Mouse (Mus musculus) T-helper 1 cell (primary cell): ENCODE results near the gene Arl4c.

ENCODE experiments used
- in situ Hi-C: fragments of 300-600 bp; cut with MboI, MseI; formaldehyde crosslinking; loops from one replicate; pipeline ENCODE4 v1.15.1; 2025; ENCODE audit warnings: high pct_unique_total_duplicates

Gene Arl4c

DNA sequence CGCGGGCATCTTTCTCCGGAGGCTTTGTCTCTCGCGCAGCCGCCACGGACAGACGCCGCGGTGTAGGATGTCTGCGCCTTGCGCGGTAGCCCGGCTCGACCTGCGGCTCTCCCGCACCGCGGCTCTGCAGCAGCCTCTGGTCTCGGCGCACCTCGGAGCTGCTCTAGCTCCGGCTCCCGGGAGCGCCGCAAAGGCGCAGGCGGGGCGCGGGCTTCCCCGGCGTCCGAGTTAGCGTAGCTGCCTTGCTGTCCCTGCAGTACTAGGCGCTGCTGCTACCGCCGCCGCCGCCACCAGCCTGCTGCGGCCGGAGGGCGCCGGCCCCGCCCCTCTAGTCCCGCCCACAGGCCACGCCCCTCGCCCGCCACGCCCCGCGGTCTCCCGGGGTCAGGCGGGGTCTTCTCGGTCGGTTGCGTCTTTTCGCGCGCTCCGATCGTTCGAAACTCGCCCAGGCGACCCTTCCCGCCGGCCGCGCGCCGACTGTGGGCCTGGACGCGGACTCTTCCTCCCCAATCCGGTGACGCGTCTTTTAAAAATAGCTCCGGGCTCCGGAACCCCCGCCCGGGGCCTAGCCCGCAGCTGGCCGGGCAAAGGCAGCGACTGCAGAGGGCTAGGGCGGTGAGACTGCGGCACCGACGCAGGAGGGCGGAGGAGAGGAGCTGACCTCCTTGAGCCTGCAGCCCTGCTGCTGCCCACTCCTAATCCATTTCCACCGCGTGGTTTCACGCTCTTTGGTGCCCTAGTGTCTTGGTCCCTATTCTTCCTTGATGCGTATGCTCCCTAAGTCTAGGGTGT, at the start of gene Arl4c:
TSS of gene Arl4c (minus strand) at position 352 of the 792 bp plus-strand sequence.
- in situ Hi-C loops = no loop called here

DNA sequence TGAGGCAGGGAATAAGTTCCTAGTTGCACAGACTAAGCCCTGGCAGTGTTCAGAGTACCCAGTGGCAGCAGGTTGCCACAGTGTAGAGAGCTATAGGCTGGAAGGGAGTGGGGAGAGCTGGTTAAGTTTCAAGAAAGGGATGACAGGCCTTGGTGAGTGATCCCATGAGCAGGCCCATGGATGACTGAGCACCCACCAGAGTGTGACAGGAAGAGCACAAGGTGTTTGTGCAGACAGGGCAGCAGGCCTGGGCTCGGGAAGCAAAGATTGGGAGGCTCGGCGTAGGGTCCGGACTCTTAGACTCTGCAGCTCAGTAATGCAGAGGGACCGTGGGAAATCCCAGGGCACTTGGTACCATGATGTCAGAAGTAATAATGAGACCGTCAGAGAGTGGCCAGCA, 49.3 kb upstream of the Arl4c start:
- in situ Hi-C loops = no loop called here

DNA sequence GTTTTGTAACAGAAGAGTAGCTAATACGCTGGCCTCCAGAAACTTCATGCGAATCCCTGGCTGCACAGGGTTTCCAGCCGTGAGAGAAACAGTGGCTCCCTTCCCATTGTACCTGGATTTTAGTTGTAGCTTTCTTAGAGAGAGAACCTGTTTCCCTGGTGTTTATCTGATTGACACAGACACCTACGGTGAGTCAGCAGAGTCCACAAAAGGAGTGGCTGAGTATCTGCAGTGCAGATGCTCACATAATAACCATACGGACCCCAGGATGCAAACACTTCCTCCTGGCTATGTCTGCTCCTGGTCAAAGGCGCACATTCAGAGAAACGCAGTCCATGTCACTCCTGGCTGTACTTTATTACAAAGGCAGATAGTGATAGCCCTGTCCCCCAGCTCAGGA, 48.6 kb upstream of the Arl4c start:
- in situ Hi-C loops = no loop called here

DNA sequence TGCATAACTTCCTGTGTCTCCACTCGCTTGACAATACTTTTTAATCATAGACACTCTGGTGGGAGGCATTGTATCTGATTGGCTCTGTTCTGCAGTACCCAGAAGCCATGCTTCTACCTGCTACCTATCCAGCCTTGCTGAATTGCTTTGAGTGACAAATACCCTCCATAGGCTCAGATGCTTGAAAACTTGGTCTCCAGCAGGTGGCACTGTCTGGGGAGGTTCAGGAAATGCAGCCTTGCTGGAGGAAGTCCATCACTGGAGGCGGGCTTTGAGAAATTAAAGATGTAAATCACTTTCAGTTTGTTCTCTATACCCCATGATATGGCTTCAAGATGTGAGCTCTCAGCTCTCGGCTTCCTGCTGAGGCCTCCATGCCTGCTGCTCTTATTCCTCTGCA, 48.1 kb upstream of the Arl4c start:
- in situ Hi-C loops = no loop called here

DNA sequence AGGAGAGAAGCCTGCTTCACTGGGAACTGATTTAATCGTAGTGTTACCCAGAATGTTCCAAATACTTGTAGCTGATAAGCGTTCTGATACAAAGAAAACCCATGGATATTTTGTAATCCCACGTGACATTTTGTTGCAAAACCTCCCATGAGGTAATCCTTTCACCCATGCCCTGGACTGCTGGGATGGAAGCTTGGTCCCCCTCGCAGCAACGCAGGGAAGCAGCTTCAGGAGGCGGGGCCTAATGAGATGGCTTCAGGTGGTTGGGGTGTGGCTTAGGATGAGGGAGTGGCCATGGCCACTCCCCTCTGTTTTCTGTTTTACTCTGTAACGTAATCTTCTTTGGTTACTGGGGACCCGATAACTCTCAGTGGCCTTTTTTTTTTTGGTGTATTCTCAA, 47.1 kb upstream of the Arl4c start:
- in situ Hi-C loops = loop anchor here (10.0 kb wide), 1 partner anchor 776 kb away; no protein-coding TSS in a partner anchor

DNA sequence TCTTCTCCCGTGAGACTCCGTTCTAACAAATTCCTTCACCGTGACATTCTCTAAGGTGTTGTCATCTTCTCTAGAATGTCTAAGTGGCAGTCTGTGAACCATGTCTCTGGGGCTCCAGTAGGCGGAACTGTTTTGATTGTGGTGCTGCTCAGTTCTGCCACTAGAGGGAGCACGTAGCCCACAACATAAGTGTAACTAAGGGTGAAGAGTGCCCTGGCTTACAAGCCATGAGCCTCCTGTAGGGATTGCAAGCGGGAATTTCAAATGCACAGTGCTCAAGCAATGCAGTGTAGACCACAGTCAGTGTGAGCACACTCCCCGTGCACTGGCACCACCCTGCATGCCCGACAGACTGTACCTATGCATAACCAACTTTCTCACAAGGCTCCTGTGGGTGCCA, 43.2 kb upstream of the Arl4c start:
- in situ Hi-C loops = loop anchor here (10.0 kb wide), 1 partner anchor 780 kb away; no protein-coding TSS in a partner anchor

DNA sequence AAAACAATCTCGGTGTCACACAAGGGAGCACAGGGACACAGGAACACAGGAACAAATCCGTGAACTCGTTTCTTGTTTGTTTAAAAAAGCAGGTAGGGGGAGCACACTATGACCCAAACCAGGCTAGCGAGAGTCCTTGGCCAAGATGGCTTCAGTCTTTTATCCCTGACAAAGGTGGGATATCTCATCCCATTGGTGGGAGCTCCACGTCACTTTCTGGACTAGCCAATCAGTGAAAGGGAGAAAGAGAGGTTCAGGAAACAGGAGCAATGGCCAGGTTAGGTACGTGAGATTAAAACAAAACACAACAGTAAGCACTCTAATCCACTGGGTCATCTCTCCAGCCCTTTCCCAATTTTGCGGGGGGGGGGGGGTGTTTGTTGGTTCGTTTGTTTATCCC, 42.2 kb upstream of the Arl4c start:
- in situ Hi-C loops = loop anchor here (5.0 to 10.0 kb wide), 2 partner anchors 448 to 781 kb away; no protein-coding TSS in a partner anchor

DNA sequence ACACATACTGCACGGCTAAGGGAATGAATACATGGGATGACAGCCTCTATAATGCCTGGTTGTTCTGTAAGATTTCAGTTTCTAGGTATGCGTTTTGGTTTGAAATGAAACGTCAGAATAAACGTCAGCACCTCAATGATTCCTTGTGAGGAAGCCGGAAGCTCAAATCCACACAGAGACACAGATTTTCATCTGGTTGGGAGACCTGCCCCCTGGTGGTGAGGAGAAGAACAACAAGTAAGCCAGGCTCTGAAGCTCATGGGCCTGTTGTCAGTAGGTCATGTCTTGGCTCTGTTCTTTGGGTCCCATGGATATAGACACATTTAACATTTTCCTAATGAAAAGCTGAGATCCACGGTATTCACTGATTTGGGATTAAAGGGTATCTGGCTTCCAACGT, 40.4 kb upstream of the Arl4c start:
- in situ Hi-C loops = loop anchor here (5.0 to 10.0 kb wide), 2 partner anchors 450 to 782 kb away; no protein-coding TSS in a partner anchor

DNA sequence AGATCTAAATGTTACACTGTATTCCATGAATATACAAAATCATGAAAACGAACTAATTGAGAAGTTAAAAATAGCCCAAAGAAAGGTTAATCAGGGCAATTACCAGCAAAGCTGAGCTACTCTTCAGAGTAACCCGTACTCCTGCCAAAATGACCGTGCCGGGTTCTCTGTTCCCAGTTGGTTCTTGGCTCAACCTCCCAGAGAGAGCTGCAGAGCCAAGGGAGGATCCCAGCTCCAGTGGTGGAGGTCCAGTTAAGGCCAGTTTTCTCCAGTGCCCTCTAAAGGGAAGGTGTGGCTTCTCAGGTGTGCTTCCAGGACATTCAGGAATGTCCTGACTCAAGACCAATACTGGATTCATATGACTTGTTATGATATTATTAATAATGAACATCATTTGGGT, 37.5 kb upstream of the Arl4c start:
- in situ Hi-C loops = no loop called here

DNA sequence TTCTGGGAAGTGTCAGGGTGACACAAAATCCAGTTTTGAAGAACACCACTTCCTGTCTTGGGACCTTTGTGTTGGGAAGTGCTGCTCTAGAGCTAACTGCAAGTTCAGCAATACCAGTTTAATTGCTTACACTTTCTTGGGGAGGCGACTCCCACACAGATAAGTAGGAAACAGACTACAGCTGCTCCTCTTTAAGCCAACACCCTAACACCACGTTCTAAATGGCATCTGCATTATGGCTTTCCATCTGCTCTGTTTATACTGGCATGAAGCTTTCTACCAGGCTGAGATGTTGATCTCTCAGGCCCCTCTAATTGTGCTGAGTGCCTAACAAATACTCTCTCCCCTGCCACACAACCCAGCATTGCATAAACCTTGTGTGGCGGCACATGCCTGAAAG, 36.9 kb upstream of the Arl4c start:
- in situ Hi-C loops = no loop called here

DNA sequence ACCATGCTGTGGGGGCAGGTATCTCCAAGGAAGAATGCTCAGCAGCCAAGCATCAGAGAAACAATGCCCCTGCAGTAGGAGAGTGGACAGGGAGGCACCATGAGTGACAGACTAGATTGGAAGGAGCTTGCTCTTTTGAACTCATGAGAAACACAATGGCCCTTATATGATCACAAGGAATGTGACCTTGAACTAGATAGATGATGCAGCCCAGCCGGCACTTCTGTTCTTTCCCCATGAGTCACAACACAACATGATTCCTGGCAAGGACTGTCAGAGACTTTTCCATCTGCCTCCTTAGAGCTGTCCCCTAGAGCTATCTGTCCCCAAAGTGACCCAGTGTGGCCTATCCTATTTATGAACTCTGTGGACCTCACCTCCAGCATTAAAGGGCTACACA, 27.5 kb upstream of the Arl4c start:
- in situ Hi-C loops = no loop called here

DNA sequence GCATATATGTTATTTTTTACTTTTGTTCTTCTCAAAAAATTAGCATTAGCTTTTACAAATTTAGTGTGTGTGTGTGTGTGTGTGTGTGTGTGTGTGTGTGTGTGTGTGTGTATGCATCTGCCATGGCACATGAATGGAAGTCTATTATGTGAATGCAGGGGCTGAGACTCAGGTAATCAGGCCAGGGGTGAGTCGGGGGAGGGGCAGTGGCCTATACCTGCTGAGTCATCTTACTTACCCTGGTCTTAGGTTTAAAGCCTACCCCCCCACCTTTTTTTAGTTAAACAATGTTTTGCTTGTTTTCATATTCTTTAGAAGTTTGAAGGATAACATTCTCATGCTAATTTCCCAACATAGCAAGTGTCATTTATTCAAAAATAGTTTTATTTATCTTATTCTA, 25.3 kb upstream of the Arl4c start:
- in situ Hi-C loops = no loop called here

DNA sequence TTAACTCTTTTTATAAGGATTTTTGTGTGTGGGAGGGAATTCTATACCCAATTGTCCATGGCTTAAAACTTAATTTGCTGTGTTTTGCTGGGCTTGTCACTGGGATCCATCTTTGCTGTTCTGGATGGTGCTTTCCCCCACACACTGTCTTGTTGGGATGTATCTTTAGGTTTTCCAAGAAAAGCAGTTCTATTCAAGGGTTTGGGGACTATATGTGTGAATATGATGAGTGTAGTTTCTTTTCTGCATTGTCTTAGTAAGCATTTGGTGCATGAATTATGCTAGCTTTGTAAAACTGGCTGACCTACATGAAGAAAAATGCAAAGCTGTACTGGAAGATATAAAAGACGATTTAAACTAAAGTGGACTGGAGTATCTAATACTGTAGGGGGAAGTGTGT, 23.7 kb upstream of the Arl4c start:
- in situ Hi-C loops = no loop called here

DNA sequence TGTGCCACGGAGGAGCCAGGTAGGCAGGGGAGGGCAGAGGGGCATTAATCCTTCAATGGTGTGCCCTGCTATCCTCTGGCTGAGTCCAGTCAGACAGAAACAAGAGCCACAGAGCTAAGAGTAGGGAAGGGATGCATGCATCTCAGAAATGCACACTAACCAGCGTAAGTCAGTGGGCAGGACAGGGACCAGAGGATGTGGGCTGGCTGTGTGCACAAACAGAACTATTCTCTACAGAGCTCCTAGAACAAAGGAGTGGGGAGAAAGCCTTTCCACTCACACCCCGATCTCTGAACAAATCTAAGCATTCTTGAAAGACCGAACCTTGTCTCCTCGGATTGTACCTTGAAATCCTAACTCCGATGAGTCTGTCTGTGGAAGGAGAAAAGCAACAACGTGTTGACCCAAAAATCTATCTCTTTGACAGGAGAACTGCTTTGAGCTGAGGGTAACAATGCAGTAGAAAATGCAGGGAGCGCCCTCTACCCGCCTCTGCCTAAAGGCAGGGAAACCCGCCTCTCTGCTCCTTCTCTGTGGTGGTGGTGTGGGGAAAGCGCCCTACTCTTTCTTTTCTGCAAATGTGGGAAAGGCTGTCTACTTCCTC, 18.7 kb upstream of the Arl4c start:
- in situ Hi-C loops = no loop called here

DNA sequence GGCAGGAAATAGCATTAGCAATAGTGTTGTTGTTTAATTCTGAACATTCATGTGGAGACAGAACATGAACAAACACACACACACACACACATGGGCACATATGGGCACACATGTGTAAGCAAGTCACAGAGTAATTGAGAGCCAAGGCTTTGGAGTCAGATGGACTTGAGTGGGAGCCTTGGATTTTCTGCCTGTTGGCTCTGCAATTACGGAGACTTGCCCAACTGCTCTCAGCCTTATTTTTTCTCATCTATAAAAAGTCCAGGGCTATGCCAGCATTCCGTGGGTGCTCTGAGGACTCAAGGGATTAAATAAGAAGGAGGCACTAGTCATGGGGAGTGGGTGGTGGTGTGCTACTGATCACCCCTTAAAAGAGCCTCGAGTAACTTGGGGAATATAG, 16.5 kb upstream of the Arl4c start:
- in situ Hi-C loops = no loop called here

DNA sequence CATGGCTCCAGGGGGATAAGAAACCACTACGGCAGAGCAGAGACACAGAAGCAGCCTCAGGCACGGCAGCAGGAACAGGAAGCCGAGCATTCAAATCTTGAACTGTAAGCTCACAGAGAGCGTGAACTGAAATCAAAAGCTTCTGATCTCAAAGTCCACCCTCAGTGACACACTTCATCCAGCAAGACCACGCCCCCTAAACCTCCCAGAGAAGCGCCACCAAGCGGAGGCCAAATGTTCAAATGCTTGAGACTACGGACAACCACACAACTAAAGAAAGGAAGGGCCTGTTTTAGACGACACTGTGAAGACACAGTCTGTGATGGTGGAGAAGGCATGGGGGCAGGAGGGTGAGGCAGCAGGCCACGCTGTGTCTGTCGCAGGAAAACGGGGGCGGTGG, 15.7 kb upstream of the Arl4c start:
- in situ Hi-C loops = no loop called here

DNA sequence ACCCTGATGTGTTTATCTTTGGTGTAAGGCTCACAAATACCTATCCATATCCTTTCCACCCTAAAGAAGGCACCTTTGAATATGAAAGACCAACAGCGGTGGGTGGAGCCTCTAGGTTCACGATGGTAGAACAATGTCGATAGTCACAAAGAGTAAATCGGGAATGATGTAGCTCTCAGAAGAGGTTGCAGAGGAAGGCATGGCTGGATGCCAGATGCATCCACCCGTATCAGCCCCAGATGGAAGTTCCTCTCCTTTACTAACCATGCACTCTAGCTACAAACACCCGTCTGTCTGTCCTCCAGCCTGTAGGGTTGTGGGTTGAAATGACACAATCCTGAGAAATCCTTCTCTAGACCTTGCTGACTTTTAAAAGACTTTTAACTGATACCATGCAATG, 10.0 kb upstream of the Arl4c start:
- in situ Hi-C loops = no loop called here

DNA sequence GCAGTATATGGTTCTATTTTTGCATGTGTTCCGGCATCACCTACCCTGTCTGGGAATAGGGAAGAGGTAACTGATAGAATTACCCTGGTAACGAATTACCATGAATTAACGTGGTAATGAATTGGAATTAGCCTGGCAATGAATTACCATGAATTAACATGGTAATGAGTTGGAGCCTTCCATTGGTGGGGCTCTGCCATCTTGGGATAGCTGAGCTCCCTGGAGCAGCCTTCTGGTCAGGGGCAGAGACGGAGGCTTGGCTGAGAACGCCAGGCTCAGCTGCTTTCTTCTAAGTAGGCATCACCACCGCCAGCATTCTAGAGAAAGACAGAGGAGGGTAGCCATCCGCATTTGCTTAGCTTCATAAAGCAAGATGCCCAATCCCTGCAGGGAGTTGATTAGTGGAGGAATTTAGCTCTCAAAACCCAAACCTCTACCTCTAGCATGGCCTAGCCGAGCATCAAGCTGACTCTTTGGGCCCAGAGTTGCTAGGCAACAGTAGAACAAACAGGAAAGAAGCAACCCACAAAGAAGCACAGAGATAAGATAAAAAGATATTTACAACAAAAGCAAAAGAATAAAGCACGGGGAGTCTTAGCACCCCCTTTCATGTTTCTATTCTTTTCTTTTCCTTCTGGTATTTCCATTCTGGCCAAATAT, 6.8 kb upstream of the Arl4c start:
- in situ Hi-C loops = loop anchor here (5.0 kb wide), 2 partner anchors 146 to 261 kb away; no protein-coding TSS in a partner anchor

DNA sequence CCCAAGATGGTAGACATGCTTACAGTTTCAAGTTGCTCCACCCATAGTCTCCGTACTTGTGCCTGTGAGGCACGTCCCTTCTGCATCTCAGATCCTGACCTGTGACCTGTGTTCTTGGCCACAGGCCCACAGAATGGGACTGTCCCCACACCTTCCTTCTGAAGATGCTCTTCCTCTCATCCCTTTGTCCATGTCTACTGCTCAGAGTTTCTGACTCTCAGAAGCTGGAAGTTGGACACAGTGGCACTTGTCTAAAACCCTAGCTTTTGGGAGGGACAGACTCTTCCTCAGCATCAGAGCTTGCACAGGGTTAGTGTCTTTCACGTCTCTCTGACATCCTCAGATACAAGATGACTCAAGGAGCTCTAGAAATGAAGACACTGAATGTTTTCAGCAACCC, 6.2 kb upstream of the Arl4c start:
- in situ Hi-C loops = loop anchor here (5.0 kb wide), 2 partner anchors 146 to 261 kb away; no protein-coding TSS in a partner anchor

DNA sequence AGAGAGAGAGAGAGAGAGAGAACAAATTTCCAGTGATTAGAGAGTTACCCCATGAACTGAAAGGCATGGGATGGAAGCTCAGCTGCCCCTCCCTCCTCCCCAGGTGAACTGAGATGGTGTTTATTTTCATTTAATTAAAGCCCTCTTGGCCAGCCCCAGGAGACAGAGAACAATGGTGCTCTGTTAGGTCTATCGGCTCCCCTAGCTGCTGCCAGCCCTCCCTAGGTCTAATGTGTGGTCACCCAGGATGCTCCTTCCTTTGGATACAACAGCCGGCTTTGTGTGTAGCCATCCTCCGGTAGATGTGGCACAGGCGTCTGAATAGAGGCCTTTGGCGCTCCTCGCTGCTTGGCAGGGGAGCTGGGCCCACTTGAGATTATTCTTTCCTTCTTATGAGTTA, 5.5 kb upstream of the Arl4c start:
- in situ Hi-C loops = loop anchor here (5.0 kb wide), 2 partner anchors 145 to 260 kb away; no protein-coding TSS in a partner anchor

DNA sequence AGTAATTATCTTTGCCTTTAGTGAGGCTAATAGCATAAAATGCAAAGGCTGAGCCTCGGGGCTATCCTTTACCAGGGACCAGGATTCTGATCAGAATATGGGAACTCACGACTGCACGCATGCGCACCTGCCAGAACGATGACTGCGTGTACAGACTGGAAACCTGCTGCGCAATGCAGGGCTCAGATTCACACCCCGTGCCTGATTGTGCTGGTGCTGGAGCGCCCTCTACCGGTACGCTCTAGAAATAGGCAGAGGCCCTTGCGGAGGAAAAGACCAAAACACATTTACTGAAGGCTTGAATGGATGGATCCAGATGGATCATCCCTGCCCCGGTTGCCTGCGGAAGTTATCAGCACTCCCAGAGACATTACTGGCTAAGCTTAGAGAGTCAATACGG, 3.8 kb upstream of the Arl4c start:
- in situ Hi-C loops = loop anchor here (5.0 kb wide), 2 partner anchors 143 to 258 kb away; no protein-coding TSS in a partner anchor

DNA sequence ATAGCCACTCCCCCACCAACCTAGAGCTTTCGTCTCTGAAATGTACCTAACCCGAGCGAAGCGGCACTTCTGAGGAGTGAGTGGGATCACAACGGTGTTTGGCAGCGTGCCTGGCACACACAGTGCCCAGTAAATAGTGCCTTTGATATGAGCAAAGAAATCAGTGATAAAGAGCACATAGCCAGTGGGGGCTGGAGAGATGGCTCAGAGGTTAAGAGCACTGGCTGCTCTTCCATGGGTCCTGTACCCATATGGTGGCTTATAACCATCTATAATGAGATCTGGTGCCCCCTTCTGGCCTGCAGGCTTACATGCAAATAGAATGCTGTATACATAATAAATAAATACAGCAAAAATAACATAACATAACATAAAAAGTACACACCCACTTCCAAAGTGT, 3.0 kb upstream of the Arl4c start:
- in situ Hi-C loops = loop anchor here (5.0 kb wide), 2 partner anchors 143 to 258 kb away; no protein-coding TSS in a partner anchor
